Mouse (Mus musculus) ZHBTc4 (cell line): Measurements from ENCODE around the gene Olfr945.

Experiments used
- DNase-seq: peaks from one replicate; pipeline ENCODE4 v3.0.0-alpha.2; 2011; ENCODE audit warnings: low read depth, low spot score

Gene Olfr945

GRCm38 (mm10) chr9:39276718-39277117 is at the start of gene Olfr945:
Olfr945 (minus strand) TSS chr9:39276818.
- no peak for DNase-seq

DNA sequence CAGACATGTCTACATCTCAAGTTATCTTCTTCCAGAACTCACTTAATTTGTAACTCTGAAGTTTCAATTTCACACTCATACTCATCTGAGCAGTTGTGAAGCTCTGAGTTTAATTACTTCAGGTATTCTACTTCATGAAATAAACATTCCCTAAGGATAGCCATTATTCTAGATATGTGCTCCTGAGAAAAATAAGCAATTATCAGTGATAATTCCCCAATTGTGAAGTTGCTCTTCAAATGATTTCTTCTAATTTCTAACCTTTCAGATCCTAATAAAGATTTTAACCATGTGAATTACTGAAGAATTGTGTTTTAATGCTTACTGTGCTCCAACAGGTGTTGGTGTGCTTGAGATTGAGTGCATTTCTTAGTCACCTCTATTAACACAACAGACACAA is 49.3 kb upstream of the Olfr945 start, which contains the start of gene Olfr948:
Gene Olfr948, minus strand, starts transcription at position 101 of the 400 bp plus-strand sequence.
- no peak for DNase-seq

GRCm38 (mm10) chr9:39287136-39287535 is 10.5 kb upstream of the Olfr945 start:
- DNase-seq, result no peak

DNA sequence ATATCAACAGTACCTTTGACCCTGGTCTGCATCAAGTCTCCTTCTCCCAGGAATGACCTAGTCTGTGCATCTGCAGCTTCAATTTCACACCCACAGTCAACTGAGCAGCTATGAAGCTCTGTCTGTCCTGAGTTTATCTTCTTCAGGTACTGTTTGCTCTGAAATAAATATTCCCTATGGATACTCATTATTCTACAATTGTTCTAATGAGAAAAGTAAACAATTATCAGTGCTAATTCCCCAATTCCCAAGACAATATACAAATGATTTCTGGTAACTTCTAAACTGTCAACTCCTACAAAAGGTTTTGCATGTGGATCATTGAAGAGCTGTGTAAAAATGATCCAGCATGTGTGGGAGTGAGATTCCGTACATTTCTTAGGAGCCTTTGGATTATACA is 26.7 kb downstream of the Olfr945 start, which contains the start of gene Olfr1537:
Gene Olfr1537, minus strand, starts transcription at position 101 of the 400 bp plus-strand sequence.
- DNase-seq, result no peak
